Mouse (Mus musculus) thymus, adult 2 months (tissue): ENCODE results near the gene Xpo4. TPM values are rescaled to one million over a fixed set of nuclear protein-coding genes. Genes with fewer than 3 reads are reported as not detected.
A peak's percentile ranks its signal among the peaks of the same experiment; 100 is the strongest.

Source experiments
- DNase-seq: peaks from one replicate; pipeline ENCODE4 v3.0.0; 2021
- H3K27ac ChIP-seq: fragments of 200-500 bp; 2 replicates; pipeline ENCODE4 v1.5.1; 2012; ENCODE audit warnings: low read length, control low read depth; ENCODE audit not compliant: control insufficient read depth, insufficient read depth
- H3K27me3 ChIP-seq: fragments of 200-500 bp; 2 replicates; pipeline ENCODE4 v1.6.1; 2012; ENCODE audit warnings: mild to moderate bottlenecking, low read length, moderate library complexity, mixed read lengths; ENCODE audit not compliant: control insufficient read depth, insufficient read depth
- H3K36me3 ChIP-seq: fragments of 200-500 bp; 2 replicates; pipeline ENCODE4 v1.6.1; 2012; ENCODE audit warnings: mild to moderate bottlenecking, low read length, moderate library complexity; ENCODE audit not compliant: control insufficient read depth, insufficient read depth
- H3K4me1 ChIP-seq: fragments of 200-500 bp; replicated peaks from 2 replicates; pipeline ENCODE4 v1.6.1; 2012; ENCODE audit warnings: low read length; ENCODE audit not compliant: control insufficient read depth, insufficient read depth
- H3K4me3 ChIP-seq: fragments of 200-500 bp; 2 replicates; pipeline ENCODE4 v1.5.1; 2012; ENCODE audit warnings: mild to moderate bottlenecking, low read length, control low read depth, moderate library complexity; ENCODE audit not compliant: control insufficient read depth, insufficient read depth
- CTCF ChIP-seq: fragments of 200-500 bp; IDR thresholded peaks from 2 replicates; pipeline ENCODE4 v1.5.1; 2012; ENCODE audit warnings: mild to moderate bottlenecking, control low read depth, low read length, moderate library complexity, borderline replicate concordance; ENCODE audit not compliant: control insufficient read depth, poor library complexity, insufficient read depth; ENCODE audit errors: extremely low read depth
- POLR2A ChIP-seq: fragments of 200-500 bp; IDR thresholded peaks from 2 replicates; pipeline ENCODE4 v1.6.1; 2012; ENCODE audit warnings: mild to moderate bottlenecking, low read length, control low read depth, moderate library complexity; ENCODE audit not compliant: control insufficient read depth, poor library complexity, insufficient read depth; ENCODE audit errors: extremely low read depth
- WGBS: fragments of 180-500 bp; shearing (Covaris S2); methylation state at CpG from one replicate; pipeline ENCODE4 v1.1.7; 2018; 5-methylcytosine and 5-hydroxymethylcytosine counted together
- polyA plus RNA-seq: library from polyadenylated mRNA; depleted of rRNA; stranded (reverse); fragments of >200 nt; gene quantifications from 2 replicates; pipeline ENCODE4 v1.2.3, GENCODE M21; 2012

Gene Xpo4
- polyA plus RNA-seq, 1 experiment: 5.9 TPM

DNA sequence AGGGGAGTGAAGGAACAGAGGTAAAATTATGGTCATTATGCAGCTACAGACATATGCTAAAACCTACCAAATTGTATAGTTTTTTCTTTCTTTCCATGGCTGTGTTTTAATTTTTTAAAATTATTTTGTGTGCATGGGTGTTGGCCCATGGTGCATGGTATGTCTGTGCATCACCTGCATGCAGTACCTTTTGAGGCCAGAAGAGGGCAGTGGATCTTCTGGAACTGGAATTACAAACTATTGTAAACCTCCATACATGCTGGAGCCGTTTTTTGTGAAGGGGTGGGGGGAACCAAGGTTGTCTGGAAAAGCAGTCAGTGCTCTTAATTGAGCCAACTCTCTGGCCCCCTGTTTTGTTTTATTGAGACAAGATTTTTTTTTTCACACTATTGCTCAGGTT lies 19.3 kb upstream of the Xpo4 start:
- TF ChIP-seq CTCF (no peak), POLR2A (no peak)
- peak; percentile 72 for DNase-seq
- 0% methylated on average over 1 of the region's 1 CpGs for WGBS

DNA sequence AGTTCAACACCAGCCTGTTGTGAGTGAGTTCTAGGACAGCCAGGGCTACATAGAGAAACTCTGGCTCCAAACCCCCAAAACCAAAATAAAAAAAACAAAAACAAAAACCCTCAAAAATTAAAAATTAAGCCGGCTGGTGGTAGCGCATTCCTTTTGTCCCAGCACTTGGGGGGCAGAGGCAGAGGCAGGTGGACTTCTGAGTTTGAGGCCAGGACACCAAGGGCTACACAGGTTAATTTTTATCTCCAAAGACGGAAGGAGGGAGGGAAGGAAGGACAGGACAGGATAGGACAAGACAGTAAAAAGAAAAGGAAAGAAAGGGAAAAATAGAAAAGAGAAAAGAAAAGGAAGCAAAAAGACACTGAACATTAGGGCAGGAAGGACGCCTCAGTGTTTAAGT lies 17.5 kb upstream of the Xpo4 start:
- H3K27ac ChIP-seq: no peak overlapping the region
- WGBS: 97% methylated on average over 4 of the region's 4 CpGs
- no peaks in the 10 kb centered on the region for H3K4me1 ChIP-seq
- H3K36me3 ChIP-seq: no peaks in the 10 kb centered on the region
- DNase-seq: no peak
- no peak for TF ChIP-seq CTCF
- TF ChIP-seq POLR2A: no peak
- no peaks in the 10 kb centered on the region for H3K27me3 ChIP-seq
- H3K4me3 ChIP-seq: no peak overlapping the region

More for the DNA sequence above, 19.3 kb upstream of the Xpo4 start:
- no peak overlapping the region for H3K27ac ChIP-seq
- no peaks in the 10 kb centered on the region for H3K4me1 ChIP-seq
- no peak overlapping the region for H3K4me3 ChIP-seq
- no peaks in the 10 kb centered on the region for H3K36me3 ChIP-seq
- no peaks in the 10 kb centered on the region for H3K27me3 ChIP-seq

GRCm38 (mm10) chr14:57679958-57680535 lies 14.8 kb upstream of the Xpo4 start:
- no peak overlapping the region for H3K27ac ChIP-seq
- no peaks in the 10 kb centered on the region for H3K4me1 ChIP-seq
- no peaks in the 10 kb centered on the region for H3K27me3 ChIP-seq
- 27% methylated on average over 5 of the region's 5 CpGs for WGBS
- peak; percentile 81 for DNase-seq
- no peak for TF ChIP-seq POLR2A
- no peak for TF ChIP-seq CTCF
- no peak overlapping the region for H3K4me3 ChIP-seq
- no peaks in the 10 kb centered on the region for H3K36me3 ChIP-seq

DNA sequence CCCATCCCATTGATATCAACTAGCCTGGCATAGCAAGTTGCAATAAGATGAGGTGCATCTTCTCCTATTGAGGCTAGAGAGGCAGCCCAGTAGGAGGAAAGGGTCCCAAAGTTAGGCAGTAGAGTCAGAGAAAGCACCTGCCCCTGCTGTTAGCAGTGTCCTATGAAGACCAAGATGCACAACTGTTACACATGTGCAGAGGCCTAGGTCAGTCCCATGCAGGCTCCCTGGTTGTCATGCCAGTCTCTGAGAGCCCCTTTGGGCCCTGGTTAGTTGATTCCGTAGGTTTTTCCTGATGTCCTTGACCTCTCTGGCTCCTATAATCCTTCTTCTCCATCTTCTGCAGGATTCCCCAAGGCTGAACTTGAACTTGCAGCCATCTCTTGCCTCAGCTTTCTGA lies 14.3 kb upstream of the Xpo4 start:
- H3K36me3 ChIP-seq: no peaks in the 10 kb centered on the region
- DNase-seq: no peak
- 56% methylated on average over 1 of the region's 1 CpGs for WGBS

GRCm38 (mm10) chr14:57675481-57675880 lies 10.3 kb upstream of the Xpo4 start:
- no peak overlapping the region for H3K27ac ChIP-seq
- 80% methylated on average over 2 of the region's 2 CpGs for WGBS
- TF ChIP-seq CTCF (no peak), POLR2A (no peak)
- H3K4me1 ChIP-seq: no peaks in the 10 kb centered on the region
- H3K27me3 ChIP-seq: no peaks in the 10 kb centered on the region
- H3K4me3 ChIP-seq: no peak overlapping the region
- H3K36me3 ChIP-seq: no peaks in the 10 kb centered on the region
- DNase-seq: no peak

More for the DNA sequence above, 14.3 kb upstream of the Xpo4 start:
- Histone ChIP-seq H3K4me1 (no peaks in the 10 kb centered on the region), H3K27me3 (no peaks in the 10 kb centered on the region), H3K4me3 (no peak overlapping the region), H3K27ac (no peak overlapping the region)
- TF ChIP-seq POLR2A (no peak), CTCF (no peak)

- 3% methylated on average over 10 of the region's 10 CpGs for WGBS
- H3K27me3 ChIP-seq: no peaks in the 10 kb centered on the region
- no peak overlapping the region for H3K27ac ChIP-seq
- TF ChIP-seq CTCF (no peak), POLR2A (no peak)
- DNase-seq: no peak
- H3K4me1 ChIP-seq: peaks cover 4% of the 10 kb centered on the region
- H3K36me3 ChIP-seq: no peaks in the 10 kb centered on the region
- peak overlapping the region; percentile 98 for H3K4me3 ChIP-seq
Observed at GRCm38 (mm10) chr14:57665628-57665950, 359 bp upstream of the Xpo4 start.

GRCm38 (mm10) chr14:57664311-57664821 lies 864 bp downstream of the Xpo4 start:
- WGBS: 0% methylated on average over 19 of the region's 19 CpGs
- Histone ChIP-seq H3K36me3 (no peaks in the 10 kb centered on the region), H3K27ac (peak overlapping the region; percentile 35), H3K4me3 (peak overlapping the region; percentile 98), H3K27me3 (no peaks in the 10 kb centered on the region), H3K4me1 (peaks cover 4% of the 10 kb centered on the region)
- TF ChIP-seq POLR2A (no peak), CTCF (no peak)
- no peak for DNase-seq
